Mouse (Mus musculus): ENCODE results near the gene Bex4.

DNA sequence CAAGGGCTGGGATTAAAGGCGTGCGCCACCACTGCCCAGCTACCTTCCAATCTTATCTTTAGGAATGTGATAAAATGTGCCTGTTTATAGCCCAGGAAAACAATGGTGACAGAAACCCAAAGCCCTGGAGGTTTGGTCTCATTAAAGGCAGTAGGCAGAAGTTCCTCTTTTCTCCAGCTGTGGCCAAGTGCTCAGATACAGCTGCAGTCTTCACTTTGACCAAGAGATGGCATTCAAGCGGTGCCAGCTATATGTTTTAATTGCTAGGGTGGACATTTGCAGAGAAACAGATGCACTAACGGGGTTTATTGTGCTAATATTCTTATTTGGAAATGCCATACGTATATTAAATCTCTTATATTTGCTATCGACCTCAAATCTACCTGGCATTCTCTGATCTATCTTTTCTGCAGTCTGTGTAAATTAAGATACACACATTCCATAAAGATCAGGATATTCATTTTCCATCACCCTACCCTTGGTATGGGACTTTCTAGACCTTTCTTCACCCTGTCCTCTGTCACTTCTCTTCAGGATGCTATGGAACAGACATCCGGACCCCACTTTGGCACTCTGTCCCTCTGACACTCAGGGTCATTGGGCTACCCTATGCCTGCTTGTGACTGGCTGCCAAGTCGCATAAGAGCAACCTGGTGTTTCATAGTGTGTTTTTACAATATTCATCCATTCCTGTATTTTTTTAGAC is 11.6 kb upstream of the Bex4 start:
- TF ChIP-seq CTCF (IDR thresholded peaks at IDR 0.05; ENCODE audit: low read depth) (peak; percentile 28; the same call in 1 of the 2 replicates), EP300 (IDR thresholded peaks at IDR 0.05; ENCODE audit: low read depth) (no peak)

All from liver, embryonic 14.5 days (tissue).